Mouse (Mus musculus) small intestine, adult 2 months (tissue): Measurements from ENCODE around the gene Rbm7. TPM values are rescaled to one million over a fixed set of nuclear protein-coding genes. Genes with fewer than 3 reads are reported as not detected.

Experiments
- H3K27ac ChIP-seq: fragments of 200-500 bp; 2 replicates; pipeline ENCODE4 v1.5.1; 2012; ENCODE audit warnings: low read depth, low read length, control low read depth, inconsistent platforms; ENCODE audit not compliant: insufficient read depth
- H3K27me3 ChIP-seq: fragments of 200-500 bp; 2 replicates; pipeline ENCODE4 v1.6.1; 2012; ENCODE audit warnings: mild to moderate bottlenecking, moderate library complexity, low read length, inconsistent platforms; ENCODE audit not compliant: control insufficient read depth, insufficient read depth
- H3K36me3 ChIP-seq: fragments of 200-500 bp; 2 replicates; pipeline ENCODE4 v1.6.1; 2012; ENCODE audit warnings: mild to moderate bottlenecking, low read length, control low read depth, inconsistent platforms; ENCODE audit not compliant: control insufficient read depth, insufficient read depth
- H3K4me1 ChIP-seq: fragments of 200-500 bp; 2 replicates; pipeline ENCODE4 v1.6.1; 2012; ENCODE audit warnings: low read length, inconsistent platforms, mixed read lengths; ENCODE audit not compliant: control insufficient read depth, insufficient read depth, insufficient read length
- H3K4me3 ChIP-seq: fragments of 200-500 bp; 2 replicates; pipeline ENCODE4 v1.5.1; 2012; ENCODE audit warnings: low read depth, mild to moderate bottlenecking, control low read depth, inconsistent platforms, low read length, moderate library complexity
- CTCF ChIP-seq: fragments of 200-500 bp; IDR thresholded peaks from 2 replicates; pipeline ENCODE4 v1.5.1; 2012; ENCODE audit warnings: low read depth, mild to moderate bottlenecking, control low read depth, inconsistent platforms, low read length, moderate library complexity, mixed read lengths; ENCODE audit not compliant: insufficient replicate concordance, insufficient read length; ENCODE audit errors: extremely low read depth
- POLR2A ChIP-seq: fragments of 200-500 bp; IDR thresholded peaks from 2 replicates; pipeline ENCODE4 v1.6.1; 2012; ENCODE audit warnings: low read depth, mild to moderate bottlenecking, control low read depth, inconsistent platforms, low read length, moderate library complexity
- WGBS: fragments of 180-500 bp; shearing (Covaris S2); methylation state at CpG from one replicate; pipeline ENCODE4 v1.1.7; 2018; 5-methylcytosine and 5-hydroxymethylcytosine counted together
- polyA plus RNA-seq: library from polyadenylated mRNA; depleted of rRNA; stranded (reverse); fragments of >200 nt; gene quantifications from 2 replicates; pipeline ENCODE4 v1.2.3, GENCODE M21; 2012; rRNA removed

Rbm7 gene
- polyA plus RNA-seq, 1 experiment = 10.4 TPM

DNA sequence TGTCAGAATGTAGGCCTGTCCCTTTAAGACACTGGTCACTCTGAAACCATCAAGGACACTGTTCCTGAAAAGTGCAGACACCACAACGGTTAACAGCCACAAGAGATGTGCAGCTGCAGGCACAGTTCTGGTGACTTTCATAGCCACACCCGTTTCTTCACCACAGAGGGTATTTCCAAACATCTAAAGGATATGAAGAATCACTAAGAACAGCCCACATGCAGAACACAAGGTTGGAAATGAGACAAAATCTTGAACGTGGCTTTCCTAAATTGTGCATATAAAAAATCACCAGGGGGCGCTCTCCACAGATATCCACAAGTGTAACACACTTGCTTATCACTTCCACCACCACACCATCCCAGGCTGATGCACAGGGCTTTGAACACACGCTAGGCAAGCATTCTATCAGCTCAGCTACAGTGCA is 47.3 kb downstream of the Rbm7 start:
- H3K27me3 ChIP-seq = no peaks in the 10 kb centered on the region
- WGBS = 28% methylated on average over 5 of the region's 5 CpGs
- H3K27ac ChIP-seq = no peak overlapping the region
- no peak overlapping the region for H3K4me3 ChIP-seq
- H3K36me3 ChIP-seq = no peaks in the 10 kb centered on the region
- H3K4me1 ChIP-seq = no peaks in the 10 kb centered on the region; the same call in 1 of the 2 replicates
- no peak for TF ChIP-seq POLR2A
- peak; percentile 56; the same call in 1 of the 2 replicates for TF ChIP-seq CTCF

DNA sequence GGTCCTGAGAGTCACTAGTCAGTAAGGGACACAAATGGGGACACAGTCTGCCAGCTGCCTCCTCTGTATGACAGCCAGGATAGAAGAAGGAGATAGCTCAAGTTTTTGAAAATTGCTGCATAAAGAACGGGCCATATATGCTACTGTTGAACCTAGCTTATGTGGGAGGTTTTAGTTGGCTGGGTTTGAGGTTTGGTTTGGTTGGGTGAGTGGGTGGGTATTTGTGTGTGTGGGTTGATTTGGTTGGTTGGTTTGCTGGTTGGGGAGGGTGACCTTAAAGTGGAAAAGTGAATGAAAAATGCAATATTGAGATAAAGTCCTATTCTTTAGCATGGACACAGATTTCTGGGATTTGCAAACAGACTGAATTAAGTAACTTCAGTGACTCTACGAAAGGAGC is 50.3 kb downstream of the Rbm7 start:
- H3K4me1 ChIP-seq = no peaks in the 10 kb centered on the region; the same call in 1 of the 2 replicates
- no peak for TF ChIP-seq CTCF
- WGBS = 68% methylated on average over 2 of the region's 2 CpGs

DNA sequence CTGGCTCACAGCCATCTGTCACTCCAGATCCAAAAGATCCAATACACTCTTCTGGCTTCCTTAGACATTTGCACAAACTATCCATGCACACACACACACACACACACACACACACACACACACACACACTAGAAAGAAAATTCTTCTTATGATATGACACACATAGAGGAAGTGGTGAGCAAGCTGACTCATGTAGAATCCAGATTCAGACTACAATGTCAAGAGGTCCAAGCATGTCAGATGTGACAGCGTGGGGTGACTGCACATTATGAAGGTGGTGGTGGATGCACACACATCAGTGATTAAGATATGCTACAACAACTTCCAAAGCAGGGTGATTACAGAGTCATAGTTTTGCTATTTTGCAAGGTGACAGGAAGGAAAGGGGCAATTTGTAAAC is 51.2 kb downstream of the Rbm7 start:
- no peak overlapping the region for H3K27ac ChIP-seq
- no peak for TF ChIP-seq CTCF
- no peaks in the 10 kb centered on the region; the same call in 1 of the 2 replicates for H3K4me1 ChIP-seq
- WGBS = 75% methylated on average over 1 of the region's 1 CpGs
- H3K4me3 ChIP-seq = no peak overlapping the region
- H3K36me3 ChIP-seq = no peaks in the 10 kb centered on the region
- H3K27me3 ChIP-seq = no peaks in the 10 kb centered on the region

More for the DNA sequence above, 50.3 kb downstream of the Rbm7 start:
- H3K27me3 ChIP-seq = no peaks in the 10 kb centered on the region
- no peaks in the 10 kb centered on the region for H3K36me3 ChIP-seq
- H3K27ac ChIP-seq = no peak overlapping the region
- no peak overlapping the region for H3K4me3 ChIP-seq

Other genes starting within 250 kb of the Rbm7 start
- gene Nxpe2, start 141.8 kb downstream of the Rbm7 start, polyA plus RNA-seq = 0.52 TPM in 1 of 2 replicates, not detected in the other
- 18.0 and 26.4 TPM in 2 replicates for gene Rexo2, start 14.7 kb downstream of the Rbm7 start, polyA plus RNA-seq
- gene Gm5617, start 143 bp upstream of the Rbm7 start, polyA plus RNA-seq = 38.3 and 68.0 TPM in 2 replicates
- 0.77 and 1.5 TPM in 2 replicates for gene Nnmt, start 109.9 kb upstream of the Rbm7 start, polyA plus RNA-seq